Mouse (Mus musculus) right cerebral cortex, postnatal 14 days (tissue): ENCODE data around the gene Mfap2.

Experiments
- DNase-seq: peaks from one replicate; pipeline ENCODE4 v3.0.0; 2022

The Mfap2 gene

GRCm38 (mm10) chr4:140988706-140989290, 21.4 kb upstream of the Mfap2 start:
- no peak for DNase-seq

DNA sequence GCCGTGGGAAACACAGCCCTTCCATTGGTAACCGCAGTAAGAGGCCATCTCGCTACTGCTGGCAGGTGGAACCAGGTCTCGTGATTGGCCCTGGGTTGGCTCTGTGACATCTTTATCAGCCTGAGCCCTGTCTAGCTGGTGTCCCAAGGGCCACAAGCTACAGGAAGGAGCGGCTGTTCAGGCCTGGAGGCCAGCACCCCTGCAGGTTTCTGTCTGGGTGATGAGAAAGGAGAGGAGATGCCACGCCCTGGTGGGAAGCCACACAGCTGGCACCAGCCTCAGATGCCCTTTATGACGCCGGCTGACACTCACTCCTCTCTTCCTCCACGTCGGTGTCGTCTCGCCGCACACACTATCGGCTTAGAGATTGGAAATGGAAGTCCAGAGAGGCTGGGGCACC, 20.8 kb upstream of the Mfap2 start:
- DNase-seq, result no peak

- no peak for DNase-seq
These were observed 18.0 kb upstream of the Mfap2 start for GRCm38 (mm10) chr4:140992215-140992614.

DNA sequence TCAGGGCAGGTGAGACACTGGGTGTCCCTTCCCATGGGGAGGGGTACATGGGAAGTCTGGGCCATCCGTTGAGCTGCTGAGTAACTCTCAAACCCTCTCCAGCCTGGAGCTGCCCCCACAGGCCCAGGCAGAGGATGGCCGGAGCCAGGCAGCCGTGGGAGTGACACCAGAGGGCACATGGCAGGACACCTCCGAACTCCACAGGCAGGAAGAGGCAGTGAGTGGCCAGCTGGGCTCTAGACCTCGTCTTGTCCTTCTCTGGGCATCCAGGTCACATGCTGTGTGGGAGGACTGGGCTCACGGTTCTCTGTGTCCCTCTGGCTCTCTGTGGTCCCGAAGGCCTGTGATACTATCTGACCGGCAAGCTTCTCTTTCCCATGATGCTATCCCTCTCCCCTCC, 16.4 kb upstream of the Mfap2 start:
- DNase-seq, result no peak

GRCm38 (mm10) chr4:140995811-140996210, 14.4 kb upstream of the Mfap2 start:
- DNase-seq, result no peak

GRCm38 (mm10) chr4:140996812-140997211, 13.4 kb upstream of the Mfap2 start:
- DNase-seq, result no peak

- DNase-seq, result peak; percentile 68
These were observed 4.2 kb upstream of the Mfap2 start for GRCm38 (mm10) chr4:141005983-141006382.

DNA sequence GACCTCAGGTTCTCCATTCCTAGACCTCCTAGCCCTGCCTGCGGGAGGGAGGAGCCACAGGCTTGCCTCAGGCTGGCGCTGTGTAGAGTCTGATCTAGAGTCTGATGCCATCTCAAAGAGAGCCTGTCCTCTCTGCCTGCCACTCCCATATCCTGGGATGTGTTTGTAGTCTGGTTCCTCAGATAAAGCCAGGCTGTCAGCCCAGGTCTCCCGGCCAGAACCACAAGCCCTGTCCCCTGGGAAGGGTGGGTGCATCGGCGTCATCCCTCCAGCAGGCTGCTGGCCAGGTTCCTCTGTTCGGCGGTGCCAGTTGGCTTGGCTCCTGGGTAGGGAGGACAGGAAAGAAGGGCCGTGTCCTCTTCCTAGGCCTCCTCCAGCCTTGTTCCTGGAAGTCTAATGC, 2.2 kb upstream of the Mfap2 start:
- no peak for DNase-seq

GRCm38 (mm10) chr4:141010526-141010925, 308 bp downstream of the Mfap2 start:
- peak; percentile 47 for DNase-seq

- no peak for DNase-seq
These were observed 767 bp downstream of the Mfap2 start for GRCm38 (mm10) chr4:141010941-141011429.

DNA sequence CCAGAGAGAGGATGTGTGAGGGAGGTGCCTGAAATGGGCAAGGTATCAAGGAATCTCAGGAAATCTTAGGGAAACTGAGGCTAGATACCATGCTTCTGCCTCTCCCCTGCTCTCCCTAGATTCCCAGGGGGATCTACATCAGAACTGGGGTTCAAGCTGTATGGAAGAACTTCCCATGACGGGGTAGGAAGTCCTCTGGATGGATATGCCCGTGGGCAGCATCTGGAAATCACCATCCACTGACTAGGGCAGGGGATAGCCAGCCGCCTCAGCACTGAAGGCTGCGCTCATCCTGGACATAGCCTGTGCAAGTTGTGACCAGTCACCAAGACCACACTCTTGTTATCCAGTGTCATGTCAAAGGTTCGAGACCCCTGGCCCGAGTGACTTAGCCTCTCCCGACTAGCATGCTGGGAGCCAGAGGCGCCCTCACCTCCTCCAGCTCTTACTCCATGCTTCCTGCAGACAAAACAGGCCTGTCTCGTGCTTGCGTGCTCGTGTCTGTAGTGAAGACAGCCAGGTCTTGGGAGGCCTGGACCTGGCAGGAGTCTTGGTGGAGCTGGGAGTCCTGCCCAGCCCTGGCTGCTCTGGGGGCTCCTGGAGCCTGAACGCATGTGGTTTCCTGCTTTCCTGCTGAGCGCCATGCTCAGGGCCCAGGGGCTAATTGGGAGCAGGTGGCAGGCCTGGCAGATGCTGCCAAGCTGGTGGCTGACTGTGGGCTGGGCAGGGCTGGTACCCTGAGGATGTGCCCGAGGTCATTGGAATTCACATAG, 1.5 kb downstream of the Mfap2 start:
- no peak for DNase-seq

- DNase-seq, result no peak
These were observed 2.3 kb downstream of the Mfap2 start for GRCm38 (mm10) chr4:141012558-141012957.

DNA sequence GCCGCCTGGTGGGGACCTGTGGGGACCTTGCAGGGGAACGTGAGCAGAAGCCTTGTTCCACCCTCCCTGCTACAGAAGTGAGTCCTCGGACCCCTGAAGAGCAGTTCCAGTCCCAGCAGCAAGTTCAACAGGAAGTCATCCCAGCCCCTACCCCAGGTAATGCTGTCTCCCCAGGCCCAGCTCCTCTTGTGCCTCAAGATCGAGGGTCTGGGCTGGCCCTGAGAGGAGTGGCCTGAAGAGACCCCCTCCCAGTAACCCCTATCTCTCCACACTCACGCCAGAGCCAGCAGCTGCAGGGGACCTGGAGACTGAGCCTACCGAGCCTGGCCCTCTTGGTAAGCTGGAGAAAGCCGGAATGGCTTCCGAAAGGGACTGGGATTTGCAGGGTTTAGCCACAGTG, 3.9 kb downstream of the Mfap2 start:
- no peak for DNase-seq

DNA sequence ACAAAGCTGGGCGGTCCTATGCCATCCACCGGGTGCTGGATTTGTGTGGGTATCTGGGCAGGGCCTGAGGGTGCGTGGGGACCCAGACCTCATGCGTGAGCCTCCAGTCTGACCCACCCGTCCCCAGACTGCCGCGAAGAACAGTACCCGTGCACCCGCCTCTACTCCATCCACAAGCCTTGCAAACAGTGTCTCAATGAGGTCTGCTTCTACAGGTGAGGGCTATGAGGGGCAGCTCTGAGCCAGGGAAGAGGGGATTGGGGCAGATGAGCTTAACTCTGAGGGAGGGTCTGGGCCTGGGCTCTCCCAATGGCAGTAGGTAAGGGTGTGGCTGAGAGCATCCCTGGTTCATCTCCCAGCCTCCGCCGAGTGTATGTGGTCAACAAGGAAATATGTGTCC, 4.6 kb downstream of the Mfap2 start:
- no peak for DNase-seq

- DNase-seq, result no peak
These were observed 5.1 kb downstream of the Mfap2 start for GRCm38 (mm10) chr4:141015356-141015755.

DNA sequence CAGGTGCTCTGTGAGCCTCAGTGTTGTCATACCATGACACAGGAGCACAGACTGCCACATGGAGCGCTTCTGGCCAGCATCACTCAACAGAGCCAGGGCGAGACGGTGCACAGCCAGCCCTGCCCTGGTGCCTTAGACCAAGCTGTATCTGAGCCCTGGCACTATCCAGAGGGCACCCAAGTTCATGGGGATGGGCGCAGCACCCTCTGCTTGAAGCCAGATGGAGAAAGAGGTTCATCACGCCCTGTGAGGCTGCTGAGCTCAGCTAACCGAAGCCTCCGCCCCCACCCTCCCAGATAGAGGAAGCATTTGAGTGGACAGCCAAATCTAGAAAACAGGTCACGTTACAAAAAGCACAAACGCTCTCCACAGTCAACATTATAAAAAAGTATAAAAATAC, 6.1 kb downstream of the Mfap2 start:
- no peak for DNase-seq

- no peak for DNase-seq
These were observed 7.6 kb downstream of the Mfap2 start for GRCm38 (mm10) chr4:141017657-141018436.

DNA sequence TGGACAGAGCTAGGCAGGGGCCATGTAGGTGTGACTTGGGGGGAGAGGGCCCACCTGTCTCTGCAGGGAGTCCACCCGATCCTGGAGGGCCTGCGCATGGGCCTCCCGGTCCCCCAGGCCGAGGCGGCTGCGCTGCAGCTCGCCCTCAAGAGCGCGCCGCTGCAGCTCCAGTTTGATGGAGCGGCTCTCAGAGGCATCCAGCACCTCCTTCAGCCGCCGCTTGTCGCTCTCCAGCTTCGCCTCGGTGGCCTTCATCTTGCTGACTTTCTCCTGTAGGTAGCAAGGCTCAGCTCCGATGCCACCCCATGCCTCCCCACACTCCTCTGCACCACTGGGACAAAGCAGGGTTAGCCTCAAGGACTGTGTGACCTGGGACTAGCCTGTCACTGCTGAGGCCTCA, 10.0 kb downstream of the Mfap2 start:
- DNase-seq, result no peak

GRCm38 (mm10) chr4:141020811-141021613, 10.8 kb downstream of the Mfap2 start:
- no peak for DNase-seq

DNA sequence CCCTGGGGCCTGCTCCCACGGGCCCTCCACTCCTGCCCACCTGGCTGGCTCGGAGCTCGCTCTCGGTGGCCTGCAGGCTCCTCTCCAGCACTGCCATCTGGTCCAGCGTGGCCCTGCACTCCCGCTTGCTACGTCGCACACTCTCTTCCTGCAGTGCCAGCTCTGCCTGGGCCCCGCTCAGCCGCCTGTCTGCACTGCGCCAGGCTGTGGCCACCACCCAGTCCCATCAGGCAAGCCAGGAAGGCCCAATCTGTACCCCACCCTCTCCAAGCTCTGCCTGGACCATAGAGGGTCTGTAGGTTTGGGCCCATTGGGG, 11.4 kb downstream of the Mfap2 start:
- no peak for DNase-seq

GRCm38 (mm10) chr4:141024052-141024451, 13.8 kb downstream of the Mfap2 start:
- no peak for DNase-seq

DNA sequence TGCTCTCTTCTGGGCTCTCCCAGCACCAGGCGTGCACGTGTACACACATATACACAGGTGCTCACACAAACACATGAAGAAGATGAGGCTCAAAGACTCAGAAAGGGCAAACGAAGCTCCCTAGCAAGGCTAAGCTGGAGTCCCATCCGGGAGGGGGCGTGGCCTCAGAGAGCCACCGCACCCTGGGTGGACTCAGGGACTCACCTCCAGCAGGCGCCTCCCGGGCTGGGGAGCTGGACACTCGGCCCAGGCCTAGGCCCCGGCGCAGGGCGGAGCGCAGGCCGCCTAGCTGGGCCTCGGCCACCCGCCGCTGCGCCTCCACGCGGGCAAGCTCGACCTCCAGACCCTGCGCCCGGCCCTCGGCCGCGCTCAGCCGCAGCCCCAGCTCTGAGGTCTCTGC, 14.8 kb downstream of the Mfap2 start:
- no peak for DNase-seq

DNA sequence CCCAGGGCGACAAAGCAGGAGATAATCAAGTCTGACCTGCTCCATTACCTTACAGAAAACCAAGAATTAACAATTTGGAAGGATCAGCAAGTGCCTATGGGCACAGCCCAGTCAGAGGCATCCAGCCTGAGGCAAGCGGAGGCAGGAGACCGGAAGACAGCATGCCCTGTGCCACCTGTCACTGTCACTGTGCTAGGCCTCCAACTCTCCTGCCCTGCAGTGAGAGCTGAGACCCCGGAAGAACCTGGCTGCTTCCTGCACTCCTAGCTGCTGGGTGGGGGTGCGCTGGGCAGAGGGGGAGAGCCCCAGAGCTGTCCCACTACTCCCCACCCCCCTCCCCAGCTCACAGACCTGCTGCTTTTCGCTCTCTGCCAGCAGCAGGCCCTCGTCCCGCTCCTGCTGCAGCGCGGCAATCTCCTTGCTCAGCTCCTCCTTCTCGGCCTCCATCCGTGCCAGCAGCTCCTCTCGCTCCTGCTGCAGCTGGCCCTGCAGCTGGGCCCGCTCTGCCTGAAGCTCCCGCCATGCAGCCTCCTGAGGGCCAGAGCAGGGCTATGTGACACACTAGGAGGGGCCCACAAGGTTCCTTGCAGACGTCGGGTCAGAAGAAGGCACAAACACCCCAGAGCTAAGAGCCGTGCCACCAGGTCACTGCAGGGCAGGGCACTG, 20.5 kb downstream of the Mfap2 start:
- DNase-seq, result no peak
